Mouse (Mus musculus) myocyte (in vitro differentiated cells): ENCODE measurements at regions not wholly inside any gene's neighbourhood (a gene's known extent, or its start where the extent isn't known, plus 50 kb on each side); places are given as distances from the start of the nearest gene placed in this dataset.

Source experiments
- CEBPB ChIP-seq: IDR thresholded peaks from 2 replicates; pipeline ENCODE4 v1.6.1; 2011; ENCODE audit warnings: mild to moderate bottlenecking, moderate library complexity; ENCODE audit not compliant: poor library complexity, insufficient read depth, severe bottlenecking
- E2F4 ChIP-seq: IDR thresholded peaks from one replicate; pipeline ENCODE4 v1.6.1; 2011; ENCODE audit warnings: mild to moderate bottlenecking, control low read depth, moderate library complexity; ENCODE audit not compliant: insufficient read depth
- POLR2A ChIP-seq: IDR thresholded peaks from one replicate; pipeline ENCODE4 v1.6.1; 2011; ENCODE audit warnings: low read depth, mild to moderate bottlenecking, control low read depth, moderate library complexity; ENCODE audit not compliant: insufficient read length
- REST ChIP-seq: IDR thresholded peaks from one replicate; pipeline ENCODE4 v1.6.1; 2011; ENCODE audit warnings: mild to moderate bottlenecking, control low read depth, moderate library complexity; ENCODE audit not compliant: insufficient read depth, insufficient read length
- USF1 ChIP-seq: IDR thresholded peaks from one replicate; pipeline ENCODE4 v1.6.1; 2011; ENCODE audit warnings: low read depth, mild to moderate bottlenecking, control low read depth, moderate library complexity

- TF ChIP-seq CEBPB, result no peak
- TF ChIP-seq POLR2A, result no peak
- TF ChIP-seq USF1, result no peak
- TF ChIP-seq REST, result no peak
- no peak for TF ChIP-seq E2F4
Measured at GRCm38 (mm10) chr4:29390333-29390732, 577.4 kb downstream of the Epha7 start.
